Mouse (Mus musculus): ENCODE measurements at regions not wholly inside any gene's neighbourhood (a gene's known extent, or its start where the extent isn't known, plus 50 kb on each side); places are given as distances from the start of the nearest gene placed in this dataset.

- peak; percentile 62 for DNase-seq (ENCODE audit: inconsistent ontology term)
Measured at GRCm38 (mm10) chr1:89374271-89374670, 80.3 kb upstream of the Agap1 start.

GRCm38 (mm10) chr1:89382021-89382420 lies 72.6 kb upstream of the Agap1 start:
- peak; percentile 46 for DNase-seq (ENCODE audit: inconsistent ontology term)

GRCm38 (mm10) chr1:89385111-89385510 lies 69.5 kb upstream of the Agap1 start:
- DNase-seq (ENCODE audit: inconsistent ontology term): no peak

- no peak for DNase-seq (ENCODE audit: inconsistent ontology term)
Measured at GRCm38 (mm10) chr1:89392711-89393110, 61.9 kb upstream of the Agap1 start.

GRCm38 (mm10) chr1:89394471-89394870 lies 60.1 kb upstream of the Agap1 start:
- no peak for DNase-seq (ENCODE audit: inconsistent ontology term)

- peak; percentile 81 for DNase-seq (ENCODE audit: inconsistent ontology term)
Measured at GRCm38 (mm10) chr1:89400734-89401202, 53.8 kb upstream of the Agap1 start.

- no peak for DNase-seq (ENCODE audit: inconsistent ontology term)
Measured at GRCm38 (mm10) chr1:89402513-89403210, 51.9 kb upstream of the Agap1 start.

- DNase-seq (ENCODE audit: inconsistent ontology term): no peak
Measured at GRCm38 (mm10) chr1:89403551-89404050, 51.0 kb upstream of the Agap1 start.
